Mouse (Mus musculus) stomach, embryonic 14.5 days (tissue): ENCODE results near the gene Gm45233. TPM values are rescaled to one million over a fixed set of nuclear protein-coding genes. Genes with fewer than 3 reads are reported as not detected.

Experiments used
- ATAC-seq: fragments of 200-750 bp; cut with Nextera tagmentation; 2 replicates; pipeline ENCODE4 v1.8.0; 2017; ENCODE audit warnings: low read depth, moderate TSS enrichment; ENCODE audit not compliant: insufficient number of reproducible peaks, insufficient read depth, low FRiP score
- H3K27ac ChIP-seq: fragments of 300-500 bp; sonication (generic); 2 replicates; pipeline ENCODE4 v1.5.1; 2014; ENCODE audit warnings: mild to moderate bottlenecking, low read length, moderate library complexity, mixed read lengths
- H3K27me3 ChIP-seq: fragments of 300-500 bp; sonication (generic); 2 replicates; pipeline ENCODE4 v1.6.1; 2014; ENCODE audit warnings: low read length, control low read depth, mixed read lengths; ENCODE audit not compliant: control insufficient read depth, insufficient read depth
- H3K36me3 ChIP-seq: fragments of 300-500 bp; sonication (generic); 2 replicates; pipeline ENCODE4 v1.6.1; 2014; ENCODE audit warnings: mild to moderate bottlenecking, control low read depth, low read length, moderate library complexity, mixed read lengths; ENCODE audit not compliant: control insufficient read depth, insufficient read depth
- H3K4me1 ChIP-seq: fragments of 300-500 bp; sonication (generic); 2 replicates; pipeline ENCODE4 v1.6.1; 2014; ENCODE audit warnings: low read length, control low read depth, mixed read lengths; ENCODE audit not compliant: control insufficient read depth, insufficient read depth
- H3K4me2 ChIP-seq: fragments of 300-500 bp; sonication (generic); replicated peaks from 2 replicates; pipeline ENCODE4 v1.6.1; 2014; ENCODE audit warnings: low read depth, low read length, control low read depth
- H3K4me3 ChIP-seq: fragments of 300-500 bp; sonication (generic); 2 replicates; pipeline ENCODE4 v1.5.1; 2014; ENCODE audit warnings: low read depth, low read length, control low read depth
- H3K9ac ChIP-seq: fragments of 300-500 bp; sonication (generic); replicated peaks from 2 replicates; pipeline ENCODE4 v1.6.1; 2014; ENCODE audit warnings: low read depth, mild to moderate bottlenecking, control low read depth, low read length, moderate library complexity, mixed read lengths
- H3K9me3 ChIP-seq: fragments of 300-500 bp; sonication (generic); 2 replicates; pipeline ENCODE4 v1.6.1; 2016; ENCODE audit warnings: low read depth, low read length, control low read depth; ENCODE audit not compliant: control insufficient read depth
- WGBS: fragments of 180-500 bp; shearing (Covaris S2); extraction: QIAGEN DNeasy Blood & Tissue Kit; methylation state at CpG from one replicate; pipeline ENCODE4 v1.1.7; 2014; 5-methylcytosine and 5-hydroxymethylcytosine counted together
- polyA plus RNA-seq: library from polyadenylated mRNA; unstranded; fragments of >200 nt; fragmentation: Nextera tagmentation; extraction: Ambion mirVana; gene quantifications from 2 replicates; pipeline ENCODE4 v1.2.1, GENCODE M21; 2014

The Gm45233 gene
- polyA plus RNA-seq, 1 experiment from 2014 or later = 0.30 TPM

- Histone ChIP-seq H3K27ac (no peak overlapping the region), H3K9ac (no peak overlapping the region), H3K4me1 (no peaks in the 10 kb centered on the region), H3K36me3 (no peaks in the 10 kb centered on the region), H3K4me3 (no peak overlapping the region), H3K9me3 (no peaks in the 10 kb centered on the region), H3K27me3 (peaks cover 16% of the 10 kb centered on the region), H3K4me2 (no peak overlapping the region)
- 11% methylated on average over 23 of the region's 23 CpGs for WGBS
- no peak for ATAC-seq
Observed at GRCm38 (mm10) chr7:43475706-43476105, 31.8 kb downstream of the Gm45233 start.

DNA sequence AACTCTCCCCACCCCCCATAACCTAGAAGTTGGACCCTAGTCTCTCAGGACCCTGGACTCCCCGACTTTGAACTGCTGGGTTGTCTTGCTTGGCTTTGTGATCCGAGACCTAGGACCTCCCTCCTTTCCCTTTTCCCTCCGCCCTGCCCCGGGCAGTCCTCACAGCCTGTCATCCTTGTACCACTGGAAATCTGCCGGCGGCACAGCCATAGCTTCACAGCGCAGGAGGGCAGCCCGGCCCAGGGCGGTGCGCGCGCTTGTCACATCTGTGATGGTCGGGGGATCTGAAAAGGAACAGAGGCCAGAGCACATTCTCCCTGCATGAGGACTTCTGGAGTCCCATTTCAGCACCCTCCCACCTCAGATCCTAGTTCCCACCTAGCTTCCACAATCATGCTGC is 32.4 kb downstream of the Gm45233 start:
- no peak overlapping the region for H3K9ac ChIP-seq
- no peaks in the 10 kb centered on the region for H3K4me1 ChIP-seq
- WGBS = 9% methylated on average over 13 of the region's 13 CpGs
- no peaks in the 10 kb centered on the region for H3K36me3 ChIP-seq
- peak; percentile 20; the same call in 1 of the 2 replicates for ATAC-seq
- no peak overlapping the region for H3K4me3 ChIP-seq
- no peak overlapping the region for H3K4me2 ChIP-seq
- H3K27ac ChIP-seq = no peak overlapping the region
- no peaks in the 10 kb centered on the region for H3K9me3 ChIP-seq
- H3K27me3 ChIP-seq = peaks cover 16% of the 10 kb centered on the region

DNA sequence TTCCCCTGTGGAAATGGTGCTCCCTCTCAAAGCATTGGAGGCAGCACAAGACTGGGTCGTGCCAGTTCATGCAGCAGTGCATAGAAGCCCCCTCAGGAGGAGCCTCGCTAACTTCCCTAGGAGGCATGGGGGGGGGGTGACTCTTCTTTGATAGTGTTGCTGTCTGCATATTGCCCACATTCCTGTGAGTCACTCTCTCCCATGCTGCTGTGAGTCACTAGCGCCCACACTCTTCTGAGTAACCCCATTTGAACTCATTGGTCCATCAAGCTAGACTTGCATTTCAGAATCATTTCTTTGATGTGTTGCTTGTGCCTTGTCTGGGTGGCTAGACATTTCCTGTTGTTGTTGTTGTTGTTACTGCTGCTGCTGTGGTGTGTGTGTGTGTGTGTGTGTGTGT is 37.3 kb downstream of the Gm45233 start:
- ATAC-seq = no peak
- no peak overlapping the region for H3K4me3 ChIP-seq
- H3K9ac ChIP-seq = no peak overlapping the region
- H3K4me1 ChIP-seq = no peaks in the 10 kb centered on the region
- peaks cover 9% of the 10 kb centered on the region; the same call in 1 of the 2 replicates for H3K27me3 ChIP-seq
- 74% methylated on average over 3 of the region's 3 CpGs for WGBS
- H3K36me3 ChIP-seq = no peaks in the 10 kb centered on the region
- H3K27ac ChIP-seq = no peak overlapping the region
- H3K9me3 ChIP-seq = no peaks in the 10 kb centered on the region
- no peak overlapping the region for H3K4me2 ChIP-seq

- H3K4me2 ChIP-seq = no peak overlapping the region
- peaks cover 4% of the 10 kb centered on the region; the same call in 1 of the 2 replicates for H3K27me3 ChIP-seq
- H3K4me1 ChIP-seq = no peaks in the 10 kb centered on the region
- no peaks in the 10 kb centered on the region for H3K9me3 ChIP-seq
- no peak overlapping the region for H3K9ac ChIP-seq
- no peak overlapping the region for H3K27ac ChIP-seq
- H3K4me3 ChIP-seq = no peak overlapping the region
- WGBS = 53% methylated on average over 8 of the region's 8 CpGs
- 0 out of 2 replicates have a peak, but pooled peaks have one; percentile 24 for ATAC-seq
- H3K36me3 ChIP-seq = no peaks in the 10 kb centered on the region
Observed at GRCm38 (mm10) chr7:43482090-43482716, 38.3 kb downstream of the Gm45233 start.

DNA sequence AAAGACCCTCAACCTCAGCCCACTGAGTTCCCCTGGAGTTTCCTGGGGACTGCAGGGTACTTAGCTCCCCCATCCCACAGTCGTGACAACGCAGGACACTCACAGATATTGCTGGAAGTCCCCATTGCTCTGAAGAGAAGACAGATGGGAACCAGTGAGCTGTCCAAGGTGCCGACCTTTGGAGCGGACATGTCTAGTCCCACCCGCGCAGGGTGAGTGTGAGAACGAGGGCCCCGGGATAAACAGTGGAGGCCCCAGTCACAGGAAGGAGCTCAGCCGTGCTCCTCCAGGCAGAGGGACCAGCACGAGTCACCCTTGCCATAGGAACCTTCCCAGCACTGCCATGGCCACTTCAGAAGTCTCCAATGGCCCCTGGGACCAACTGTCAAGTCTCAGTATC is 39.3 kb downstream of the Gm45233 start:
- 7% methylated on average over 10 of the region's 10 CpGs for WGBS
- Histone ChIP-seq H3K27ac (no peak overlapping the region), H3K27me3 (no peaks in the 10 kb centered on the region), H3K4me2 (no peak overlapping the region), H3K9ac (no peak overlapping the region), H3K4me3 (no peak overlapping the region), H3K36me3 (no peaks in the 10 kb centered on the region), H3K9me3 (no peaks in the 10 kb centered on the region), H3K4me1 (no peaks in the 10 kb centered on the region)
- no peak for ATAC-seq

- no peaks in the 10 kb centered on the region for H3K4me1 ChIP-seq
- H3K4me2 ChIP-seq = no peak overlapping the region
- 0 out of 2 replicates have a peak, but pooled peaks cover 3% of the 10 kb centered on the region for H3K27me3 ChIP-seq
- no peak overlapping the region for H3K27ac ChIP-seq
- H3K9ac ChIP-seq = no peak overlapping the region
- H3K36me3 ChIP-seq = no peaks in the 10 kb centered on the region
- 52% methylated on average over 5 of the region's 5 CpGs for WGBS
- no peak overlapping the region for H3K4me3 ChIP-seq
- H3K9me3 ChIP-seq = no peaks in the 10 kb centered on the region
- ATAC-seq = no peak
Observed at GRCm38 (mm10) chr7:43488646-43489045, 44.7 kb downstream of the Gm45233 start.

DNA sequence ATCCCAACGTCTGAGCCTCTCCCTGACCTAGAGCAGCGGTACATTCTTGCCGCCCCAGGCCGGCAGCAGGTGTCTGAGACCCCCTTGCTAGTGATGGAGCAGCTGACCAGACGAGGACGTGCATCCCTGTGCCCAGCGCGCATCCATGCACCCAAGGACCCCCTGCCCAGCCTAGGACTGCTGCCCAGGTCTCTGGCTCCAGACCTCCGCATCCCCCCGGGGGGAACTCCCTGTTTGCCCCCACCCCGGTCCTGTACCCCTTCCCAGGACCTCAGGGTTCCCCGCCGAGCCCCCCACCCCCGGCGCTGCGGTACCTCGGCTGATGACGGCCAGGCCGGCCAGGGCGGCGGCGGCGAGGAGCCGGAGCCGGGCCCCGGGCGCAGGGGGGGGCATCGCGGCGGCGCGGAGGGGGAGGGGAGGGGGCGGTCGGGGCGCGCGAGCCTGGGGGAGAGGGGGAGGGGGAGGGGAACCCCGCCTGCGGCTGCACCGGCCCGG is 45.8 kb downstream of the Gm45233 start, which contains the start of gene Iglon5:
TSS of gene Iglon5 (minus strand) at position 445 of the 495 bp plus-strand sequence.
- no peaks in the 10 kb centered on the region for H3K9me3 ChIP-seq
- H3K27me3 ChIP-seq = 0 out of 2 replicates have a peak, but pooled peaks cover 3% of the 10 kb centered on the region
- no peak within 1 kb of the TSS for H3K27ac ChIP-seq
- WGBS = 2% methylated on average over 26 of the region's 41 CpGs
- no peaks in the 10 kb centered on the region for H3K36me3 ChIP-seq
- peak within 1 kb of the TSS; percentile 52 for H3K9ac ChIP-seq
- peak within 1 kb of the TSS; percentile 39 for H3K4me3 ChIP-seq
- peak; percentile 19; the same call in 1 of the 2 replicates for ATAC-seq
- H3K4me2 ChIP-seq = peak within 1 kb of the TSS; percentile 67
- no peaks in the 10 kb centered on the region for H3K4me1 ChIP-seq

- no peaks in the 10 kb centered on the region for H3K36me3 ChIP-seq
- WGBS = 0% methylated on average over 9 of the region's 13 CpGs
- H3K4me2 ChIP-seq = peak overlapping the region; percentile 67
- no peaks in the 10 kb centered on the region for H3K4me1 ChIP-seq
- H3K4me3 ChIP-seq = peak overlapping the region; percentile 39
- H3K9ac ChIP-seq = peak overlapping the region; percentile 52; the same call in 1 of the 2 replicates
- no peaks in the 10 kb centered on the region for H3K9me3 ChIP-seq
- peak; percentile 81 for ATAC-seq
- no peak overlapping the region for H3K27ac ChIP-seq
- 0 out of 2 replicates have a peak, but pooled peaks cover 3% of the 10 kb centered on the region for H3K27me3 ChIP-seq
Observed at GRCm38 (mm10) chr7:43490182-43490584, 46.3 kb downstream of the Gm45233 start.
